Mouse (Mus musculus): ENCODE measurements at regions not wholly inside any gene's neighbourhood (a gene's known extent, or its start where the extent isn't known, plus 50 kb on each side); places are given as distances from the start of the nearest gene placed in this dataset.

DNA sequence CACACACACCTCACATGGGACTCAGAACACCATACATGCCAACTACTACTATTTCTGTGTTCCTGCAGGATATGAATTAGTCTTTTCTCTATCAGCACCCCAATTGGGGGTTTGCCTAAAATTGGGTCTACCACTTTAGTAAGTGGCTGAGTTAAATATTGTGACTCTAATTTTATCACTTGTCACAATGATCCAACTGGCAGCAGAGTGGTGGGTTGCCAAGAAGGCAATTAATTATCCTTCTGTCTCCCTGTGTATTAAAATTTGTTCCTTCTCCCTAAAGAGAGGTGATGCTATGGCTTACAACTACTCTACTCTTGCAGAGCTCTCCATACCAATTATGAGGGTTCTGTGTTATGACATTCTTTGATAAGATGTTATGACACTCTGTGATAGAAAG is 245.3 kb downstream of the Brms1l start:
- TF ChIP-seq CTCF (IDR thresholded peaks at IDR 0.05; ENCODE audit: low read depth, low read length) (no peak), TAL1 (conservative IDR thresholded peaks at IDR 0.05; ENCODE audit: low read depth, low read length) (no peak), POLR2AphosphoS5 (IDR thresholded peaks at IDR 0.05; ENCODE audit: insufficient replicate concordance, low read depth, low read length) (no peak), GATA1 (IDR thresholded peaks at IDR 0.05; ENCODE audit: borderline replicate concordance, low read length) (no peak)
